Mouse (Mus musculus): ENCODE results near the gene Fam222b.
"Not testable (repeated sequence)": the region's sequence is repeated elsewhere in the genome, so short reads cannot be mapped to it uniquely, and the experiment has no call there.

Fam222b gene

DNA sequence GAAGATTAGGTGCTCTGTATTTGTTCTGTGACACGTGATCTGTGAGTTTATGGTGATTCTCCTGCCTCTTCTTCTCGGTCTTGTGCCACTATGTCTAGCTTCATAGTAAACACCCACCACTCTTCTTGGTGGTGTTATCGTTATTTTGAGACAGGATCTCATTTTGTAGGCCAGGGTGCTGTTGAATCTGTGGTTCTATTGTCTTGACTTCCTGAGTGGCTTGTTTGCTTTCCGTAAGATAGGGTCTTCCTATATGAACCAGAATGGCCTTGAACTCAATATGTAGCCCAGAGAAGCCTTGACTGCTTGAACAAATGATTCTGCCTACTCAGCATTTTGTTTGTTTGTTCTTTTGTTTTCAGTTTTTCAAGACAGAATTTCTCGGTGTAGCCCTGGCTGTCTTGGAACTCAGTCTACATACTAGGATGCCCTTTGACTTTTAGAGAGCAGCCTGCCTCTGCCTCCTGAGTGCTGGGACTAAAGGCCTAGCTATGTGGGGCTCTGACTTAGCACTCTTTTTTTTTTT, 6.6 kb upstream of the Fam222b start:
- no peak for DNase-seq (ENCODE audit: low spot score)

DNA sequence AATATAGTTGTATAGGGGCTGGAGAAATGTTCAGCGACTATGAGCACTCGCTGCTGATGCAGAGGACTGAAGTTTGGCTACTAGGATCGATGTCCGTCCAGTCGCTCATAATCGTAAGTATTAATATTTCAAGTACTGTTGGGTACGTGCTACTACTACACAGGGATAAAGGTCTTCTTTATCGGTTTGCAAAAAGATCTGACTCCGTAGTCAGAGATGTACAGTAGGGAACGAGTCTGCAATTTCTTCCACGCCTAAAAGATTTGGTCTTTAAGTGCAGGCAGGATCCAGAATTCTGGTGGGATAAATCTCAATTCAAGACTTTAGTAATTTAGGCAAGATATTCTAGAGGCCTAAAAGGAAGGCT, 340 bp upstream of the Fam222b start:
- DNase-seq (ENCODE audit: low spot score): no peak

DNA sequence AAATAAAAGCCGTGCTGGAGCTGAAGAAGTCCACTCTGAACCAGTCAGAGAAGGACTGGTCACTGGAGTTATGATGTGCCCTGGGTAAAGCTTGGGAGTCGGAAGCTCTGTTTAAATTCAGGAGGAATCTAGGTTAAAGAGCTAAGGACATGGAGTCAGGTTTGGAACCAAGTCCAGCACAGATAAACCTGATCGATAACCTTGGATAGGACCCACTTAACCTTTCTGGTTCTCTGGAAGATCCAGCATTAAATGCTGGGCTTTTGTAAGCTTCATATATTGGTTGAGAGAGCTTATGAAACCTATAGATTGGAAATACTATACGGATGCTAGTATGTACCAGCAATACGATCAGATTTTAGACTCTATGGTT, 670 bp downstream of the Fam222b start:
- no peak for DNase-seq (ENCODE audit: low spot score)

GRCm38 (mm10) chr11:78097077-78097476, 2.6 kb downstream of the Fam222b start:
- no peak for DNase-seq (ENCODE audit: low spot score)

GRCm38 (mm10) chr11:78100746-78101145, 6.3 kb downstream of the Fam222b start:
- DNase-seq (ENCODE audit: low spot score): no peak

DNA sequence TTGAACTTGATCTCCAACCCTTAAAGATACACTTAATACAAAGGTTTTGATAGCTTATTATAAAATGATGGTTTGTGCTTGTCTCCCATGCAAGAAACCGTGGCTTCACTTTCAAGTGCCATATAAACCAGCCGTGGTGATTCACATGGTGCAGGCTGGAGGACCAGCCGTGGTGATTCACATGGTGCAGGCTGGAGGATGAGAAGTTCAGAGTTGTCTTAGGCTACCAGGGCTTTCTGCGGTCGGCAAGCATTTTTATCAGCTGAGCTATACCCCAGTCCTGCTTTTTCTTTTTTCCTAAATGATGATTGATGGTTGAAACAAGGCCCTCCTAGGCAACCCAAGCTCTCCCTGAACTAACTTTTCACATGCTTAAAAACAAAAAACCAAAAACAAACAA, 7.7 kb downstream of the Fam222b start:
- DNase-seq (ENCODE audit: low spot score): no peak

- DNase-seq (ENCODE audit: low spot score): no peak
Measured at GRCm38 (mm10) chr11:78102958-78103747, 8.7 kb downstream of the Fam222b start.

DNA sequence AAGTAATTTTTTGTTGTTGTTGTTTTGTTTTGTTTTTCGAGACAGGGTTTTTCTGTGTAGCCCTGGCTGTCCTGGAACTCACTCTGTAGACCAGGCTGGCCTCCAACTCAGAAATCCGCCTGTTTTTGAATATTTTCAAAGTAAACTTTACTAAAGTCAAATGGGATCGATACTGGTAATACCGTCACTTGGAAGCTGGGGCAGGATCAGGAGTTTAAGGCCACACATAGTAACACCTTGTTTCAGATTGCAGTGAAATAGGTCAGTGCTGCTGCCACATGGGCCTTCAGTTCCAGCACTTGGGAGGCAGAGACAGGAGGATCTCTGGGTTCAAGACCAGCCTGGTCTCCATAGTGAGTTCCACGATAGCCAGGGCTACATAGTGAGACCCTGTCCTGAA, 10.0 kb downstream of the Fam222b start:
- DNase-seq (ENCODE audit: low spot score): no peak

GRCm38 (mm10) chr11:78113616-78114015, 19.2 kb downstream of the Fam222b start:
- DNase-seq (ENCODE audit: low spot score): no peak

DNA sequence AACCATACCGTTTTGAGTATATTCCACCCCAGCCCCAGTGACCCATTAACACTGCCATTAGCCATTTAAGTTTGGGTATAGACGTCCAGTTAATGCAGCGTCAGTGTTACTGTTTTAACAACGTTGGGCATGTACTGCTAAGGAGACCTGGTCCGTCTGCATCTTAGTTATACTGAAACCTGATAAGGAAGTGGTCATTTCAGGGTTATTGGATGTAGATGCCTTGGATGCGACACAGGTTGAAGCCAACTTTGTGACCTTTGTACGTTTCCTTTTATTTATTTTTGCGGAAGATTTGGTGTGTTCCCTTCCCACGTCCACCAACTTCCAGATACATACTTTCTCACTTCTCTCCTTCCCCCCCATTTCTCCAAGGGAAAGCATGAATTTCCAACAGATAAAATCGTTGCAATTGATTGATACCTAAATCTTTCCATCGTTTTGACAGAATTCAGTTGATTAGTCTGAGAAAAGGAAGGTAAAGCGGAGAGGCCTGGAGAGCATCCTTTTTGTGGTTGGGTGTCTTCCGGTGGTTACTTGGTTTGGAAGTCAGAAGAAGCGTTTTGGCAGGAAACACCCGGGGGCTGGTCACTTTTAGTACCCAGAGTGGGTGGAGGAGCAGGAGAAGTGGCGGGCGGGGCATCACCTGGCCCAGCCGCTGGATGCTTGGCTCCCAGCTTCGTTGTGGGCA, 20.4 kb downstream of the Fam222b start:
- no peak for DNase-seq (ENCODE audit: low spot score)

DNA sequence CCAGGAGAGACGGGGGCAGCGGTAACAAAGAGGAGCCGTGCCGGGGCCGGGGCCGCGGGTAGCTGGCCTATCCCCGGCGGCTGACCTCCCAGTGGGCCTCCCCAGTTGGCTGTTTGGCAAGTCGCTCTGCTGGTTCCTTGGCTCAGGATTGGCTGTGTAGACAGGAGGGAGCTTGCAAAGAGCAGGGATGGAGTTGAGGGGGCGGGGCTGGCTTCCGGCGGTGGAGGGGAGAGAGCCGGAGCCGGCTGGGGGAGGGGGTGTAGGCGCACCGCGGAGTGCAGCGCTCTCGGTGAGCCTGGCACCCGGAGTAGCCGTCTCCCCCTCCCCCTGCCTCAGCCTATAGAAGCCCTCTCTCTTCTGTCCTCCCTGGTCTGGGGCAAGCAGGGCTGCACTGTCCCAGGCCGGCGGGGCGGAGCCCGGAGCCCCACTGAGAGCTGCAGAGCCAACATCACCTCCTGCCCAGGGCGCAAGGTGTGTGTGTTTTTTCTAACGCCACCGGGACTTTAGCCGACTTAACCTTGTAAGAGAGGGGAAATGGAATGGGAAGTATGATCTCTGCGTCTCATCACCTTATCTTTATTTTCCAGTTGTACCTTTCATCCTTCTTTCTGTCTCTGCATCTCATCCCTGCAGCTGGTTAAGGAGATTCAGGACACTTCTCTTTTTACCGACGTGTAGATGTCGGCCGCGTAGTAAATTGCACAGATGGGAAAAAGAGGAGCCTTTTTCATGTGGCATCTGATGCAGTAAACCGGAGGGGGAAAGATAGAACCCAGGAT, 21.1 kb downstream of the Fam222b start:
- peak; percentile 92 for DNase-seq (ENCODE audit: low spot score)

DNA sequence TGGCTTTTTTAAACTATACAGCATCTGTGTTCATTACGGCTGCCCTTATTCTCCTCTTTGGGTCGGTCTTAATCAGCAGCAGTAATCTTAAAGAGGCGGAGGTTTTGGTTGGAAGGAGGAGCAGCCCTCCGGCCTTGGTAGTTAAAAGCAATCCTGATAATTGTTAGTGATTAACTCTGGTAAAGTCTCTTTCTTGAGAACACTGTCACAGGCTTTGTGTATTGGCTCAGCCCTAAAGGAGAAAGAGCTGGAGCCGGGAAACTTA, 21.6 kb downstream of the Fam222b start:
- DNase-seq (ENCODE audit: low spot score): no peak

GRCm38 (mm10) chr11:78118467-78118866, 24.0 kb downstream of the Fam222b start:
- DNase-seq (ENCODE audit: low spot score): no peak

DNA sequence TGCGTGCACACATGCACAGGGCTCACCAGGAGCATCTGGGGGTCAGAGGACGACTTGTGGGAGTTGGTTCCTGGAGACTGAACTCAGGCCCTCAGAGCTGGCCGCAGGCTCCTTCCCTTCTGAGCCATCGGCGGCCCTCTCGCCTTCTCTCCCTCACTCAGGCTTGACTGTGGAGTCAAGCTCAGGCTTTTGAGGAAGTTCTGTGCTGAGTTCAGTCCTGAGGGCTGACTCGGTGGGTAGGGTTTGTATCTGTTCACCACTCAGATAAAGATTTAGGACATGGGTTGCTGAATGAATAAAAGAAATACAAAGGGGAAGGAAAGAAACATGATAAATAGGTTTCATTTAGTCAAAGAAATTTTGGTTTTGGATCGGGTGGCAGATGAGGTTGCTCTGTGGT, 25.4 kb downstream of the Fam222b start:
- DNase-seq (ENCODE audit: low spot score): no peak

DNA sequence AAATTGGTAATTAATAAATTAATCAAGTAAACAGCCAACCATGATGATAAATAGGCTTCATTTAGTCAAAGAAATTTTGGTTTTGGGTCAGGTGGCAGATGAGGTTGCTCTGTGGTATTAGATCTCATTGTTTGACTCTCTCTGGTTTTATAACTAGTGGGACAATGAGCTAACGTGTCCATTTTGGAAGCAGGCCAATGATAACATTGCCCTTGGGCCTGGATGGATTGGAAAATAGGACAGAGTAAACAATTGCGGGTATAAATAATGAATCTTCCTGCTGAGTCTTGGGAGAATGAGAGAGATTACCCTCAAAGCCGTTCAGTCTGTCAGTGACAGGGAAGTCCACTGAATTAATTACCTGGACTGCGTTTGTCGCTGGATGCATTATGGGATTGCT, 26.7 kb downstream of the Fam222b start:
- no peak for DNase-seq (ENCODE audit: low spot score)

DNA sequence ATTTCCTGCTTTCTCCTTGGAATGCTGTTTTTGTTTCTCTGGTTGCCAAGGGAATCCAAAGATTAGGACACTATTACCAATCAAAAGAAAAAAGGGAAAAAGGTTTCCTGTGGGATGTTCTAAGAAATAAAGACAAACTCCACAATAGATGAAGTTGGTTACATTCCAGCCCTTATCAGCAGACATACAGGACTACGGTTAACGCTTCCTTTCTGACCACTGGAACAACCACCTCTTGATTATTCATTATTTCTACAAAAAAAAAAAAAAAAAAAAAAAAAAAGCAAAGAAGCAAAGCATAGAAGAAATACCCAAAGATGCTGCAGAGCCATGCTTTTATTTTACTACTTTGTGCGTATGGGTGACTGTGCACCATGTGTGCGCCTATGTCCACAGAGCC, 28.4 kb downstream of the Fam222b start:
- DNase-seq (ENCODE audit: low spot score): no peak

GRCm38 (mm10) chr11:78123782-78124181, 29.3 kb downstream of the Fam222b start:
- DNase-seq (ENCODE audit: low spot score): no peak

- DNase-seq (ENCODE audit: low spot score): no peak
Measured at GRCm38 (mm10) chr11:78125691-78126090, 31.2 kb downstream of the Fam222b start.

GRCm38 (mm10) chr11:78126739-78127138, 32.3 kb downstream of the Fam222b start:
- DNase-seq (ENCODE audit: low spot score): no peak

GRCm38 (mm10) chr11:78129458-78129857, 35.0 kb downstream of the Fam222b start:
- DNase-seq (ENCODE audit: low spot score): no peak

- no peak for DNase-seq (ENCODE audit: low spot score)
Measured at GRCm38 (mm10) chr11:78133915-78134314, 39.5 kb downstream of the Fam222b start.

- no peak for DNase-seq (ENCODE audit: low spot score)
Measured at GRCm38 (mm10) chr11:78134344-78134743, 39.9 kb downstream of the Fam222b start.

- DNase-seq (ENCODE audit: low spot score): not testable (repeated sequence)
Measured at GRCm38 (mm10) chr11:78135314-78135713, 40.9 kb downstream of the Fam222b start.
